Mouse (Mus musculus): ENCODE data around the gene Sh2b1.

GRCm38 (mm10) chr7:126472713-126473112 lies 2.5 kb downstream of the Sh2b1 start:
- TF ChIP-seq CTCF (IDR thresholded peaks at IDR 0.05; ENCODE audit: insufficient read depth, low read depth, low read length) (no peak), POLR2A (IDR thresholded peaks at IDR 0.05; ENCODE audit: insufficient read depth, low read depth, low read length) (no peak)

Measured in olfactory bulb, adult 2 months (tissue).